Mouse (Mus musculus) thymus, postnatal 4 days (tissue): ENCODE results near the gene Dtymk.
A peak's percentile ranks its signal among the peaks of the same experiment; 100 is the strongest.
"Not testable (repeated sequence)": the region's sequence is repeated elsewhere in the genome, so short reads cannot be mapped to it uniquely, and the experiment has no call there.

Experiments used
- DNase-seq: peaks from one replicate; pipeline ENCODE4 v3.0.0; 2021

The Dtymk gene

GRCm38 (mm10) chr1:93803556-93804507, 2.1 kb upstream of the Dtymk start, which contains the start of gene Ing5:
Ing5 (plus strand) TSS chr1:93803965.
- peak; percentile 100 for DNase-seq

GRCm38 (mm10) chr1:93802771-93803170, 1.0 kb upstream of the Dtymk start:
- no peak for DNase-seq

GRCm38 (mm10) chr1:93800670-93801503, 847 bp downstream of the Dtymk start:
- no peak for DNase-seq

GRCm38 (mm10) chr1:93795886-93796285, 5.8 kb downstream of the Dtymk start:
- no peak for DNase-seq

- DNase-seq, result no peak
Measured at GRCm38 (mm10) chr1:93794526-93794925, 7.2 kb downstream of the Dtymk start.

GRCm38 (mm10) chr1:93786912-93787311, 14.8 kb downstream of the Dtymk start:
- DNase-seq, result no peak

GRCm38 (mm10) chr1:93776686-93777085, 25.0 kb downstream of the Dtymk start:
- no peak for DNase-seq

- DNase-seq, result no peak
Measured at GRCm38 (mm10) chr1:93769901-93770300, 31.8 kb downstream of the Dtymk start.

- DNase-seq, result no peak
Measured at GRCm38 (mm10) chr1:93767600-93767999, 34.1 kb downstream of the Dtymk start.

- no peak for DNase-seq
Measured at GRCm38 (mm10) chr1:93764871-93765591, 36.7 kb downstream of the Dtymk start.

- DNase-seq, result not testable (repeated sequence)
Measured at GRCm38 (mm10) chr1:93763531-93763930, 38.2 kb downstream of the Dtymk start.

- no peak for DNase-seq
Measured at GRCm38 (mm10) chr1:93760076-93760475, 41.7 kb downstream of the Dtymk start.

GRCm38 (mm10) chr1:93756154-93756553, 45.6 kb downstream of the Dtymk start:
- DNase-seq, result no peak

- no peak for DNase-seq
Measured at GRCm38 (mm10) chr1:93755618-93756017, 46.1 kb downstream of the Dtymk start.

- no peak for DNase-seq
Measured at GRCm38 (mm10) chr1:93755291-93755610, 46.5 kb downstream of the Dtymk start.

- DNase-seq, result peak; percentile 94
Measured at GRCm38 (mm10) chr1:93754573-93755290, 47.0 kb downstream of the Dtymk start, which contains the start of gene Thap4. Thap4 (minus strand) TSS chr1:93754864.

- DNase-seq, result no peak
Measured at GRCm38 (mm10) chr1:93753911-93754572, 47.7 kb downstream of the Dtymk start.

GRCm38 (mm10) chr1:93751290-93751689, 50.4 kb downstream of the Dtymk start, which contains the start of gene Atg4b:
Atg4b (plus strand) TSS chr1:93751500.
- no peak for DNase-seq

- no peak for DNase-seq
Measured at GRCm38 (mm10) chr1:93748539-93748938, 53.2 kb downstream of the Dtymk start.

- DNase-seq, result no peak
Measured at GRCm38 (mm10) chr1:93746179-93746578, 55.6 kb downstream of the Dtymk start.

- DNase-seq, result peak; percentile 34
Measured at GRCm38 (mm10) chr1:93742910-93743309, 58.8 kb downstream of the Dtymk start.
